Mouse (Mus musculus) ES-E14 (cell line): ENCODE measurements at regions not wholly inside any gene's neighbourhood (a gene's known extent, or its start where the extent isn't known, plus 50 kb on each side); places are given as distances from the start of the nearest gene placed in this dataset.

ENCODE experiments used
- CHD2 ChIP-seq: IDR thresholded peaks from 2 replicates; pipeline ENCODE4 v1.6.1; 2014; ENCODE audit warnings: mild to moderate bottlenecking, low read depth, low read length, inconsistent platforms
- ZNF384 ChIP-seq: IDR thresholded peaks from 2 replicates; pipeline ENCODE4 v1.6.1; 2012; ENCODE audit warnings: low read depth, low read length, inconsistent platforms

DNA sequence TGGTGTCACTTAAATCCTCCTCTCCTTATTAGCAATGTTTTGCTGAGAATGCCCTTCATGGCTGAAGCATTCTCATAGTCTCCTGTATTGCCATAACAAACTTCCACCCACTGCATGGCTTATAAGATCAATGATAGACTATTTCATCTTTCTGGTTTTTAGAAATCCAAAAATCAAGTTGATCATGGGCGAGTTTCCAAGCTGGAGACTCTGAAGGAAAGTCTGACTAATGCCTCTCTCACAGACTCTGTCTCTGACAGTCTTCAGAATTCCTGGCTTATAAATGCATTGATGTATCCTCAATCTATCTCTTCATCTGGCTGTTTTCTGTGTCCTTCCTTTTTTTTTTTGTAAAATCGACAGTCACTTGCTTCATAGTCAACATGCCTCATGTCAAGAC, 260.8 kb upstream of the Large1 start:
- TF ChIP-seq CHD2 (no peak), ZNF384 (no peak)
